Mouse (Mus musculus) thymus, adult 2 months (tissue): ENCODE data around the gene Slx1b. TPM values are rescaled to one million over a fixed set of nuclear protein-coding genes. Genes with fewer than 3 reads are reported as not detected.

Source experiments
- DNase-seq: peaks from one replicate; pipeline ENCODE4 v3.0.0; 2021
- H3K27ac ChIP-seq: fragments of 200-500 bp; 2 replicates; pipeline ENCODE4 v1.5.1; 2012; ENCODE audit warnings: low read length, control low read depth; ENCODE audit not compliant: control insufficient read depth, insufficient read depth
- H3K27me3 ChIP-seq: fragments of 200-500 bp; 2 replicates; pipeline ENCODE4 v1.6.1; 2012; ENCODE audit warnings: mild to moderate bottlenecking, low read length, moderate library complexity, mixed read lengths; ENCODE audit not compliant: control insufficient read depth, insufficient read depth
- H3K36me3 ChIP-seq: fragments of 200-500 bp; 2 replicates; pipeline ENCODE4 v1.6.1; 2012; ENCODE audit warnings: mild to moderate bottlenecking, low read length, moderate library complexity; ENCODE audit not compliant: control insufficient read depth, insufficient read depth
- H3K4me1 ChIP-seq: fragments of 200-500 bp; replicated peaks from 2 replicates; pipeline ENCODE4 v1.6.1; 2012; ENCODE audit warnings: low read length; ENCODE audit not compliant: control insufficient read depth, insufficient read depth
- H3K4me3 ChIP-seq: fragments of 200-500 bp; 2 replicates; pipeline ENCODE4 v1.5.1; 2012; ENCODE audit warnings: mild to moderate bottlenecking, low read length, control low read depth, moderate library complexity; ENCODE audit not compliant: control insufficient read depth, insufficient read depth
- CTCF ChIP-seq: fragments of 200-500 bp; IDR thresholded peaks from 2 replicates; pipeline ENCODE4 v1.5.1; 2012; ENCODE audit warnings: mild to moderate bottlenecking, control low read depth, low read length, moderate library complexity, borderline replicate concordance; ENCODE audit not compliant: control insufficient read depth, poor library complexity, insufficient read depth; ENCODE audit errors: extremely low read depth
- POLR2A ChIP-seq: fragments of 200-500 bp; IDR thresholded peaks from 2 replicates; pipeline ENCODE4 v1.6.1; 2012; ENCODE audit warnings: mild to moderate bottlenecking, low read length, control low read depth, moderate library complexity; ENCODE audit not compliant: control insufficient read depth, poor library complexity, insufficient read depth; ENCODE audit errors: extremely low read depth
- WGBS: fragments of 180-500 bp; shearing (Covaris S2); methylation state at CpG from one replicate; pipeline ENCODE4 v1.1.7; 2018; 5-methylcytosine and 5-hydroxymethylcytosine counted together
- polyA plus RNA-seq: library from polyadenylated mRNA; depleted of rRNA; stranded (reverse); fragments of >200 nt; gene quantifications from 2 replicates; pipeline ENCODE4 v1.2.3, GENCODE M21; 2012

Gene Slx1b
- polyA plus RNA-seq, 1 experiment, result 34.6 TPM

GRCm38 (mm10) chr7:126700063-126701015 is 4.8 kb upstream of the Slx1b start:
- TF ChIP-seq CTCF (no peak), POLR2A (no peak)
- peak overlapping the region; percentile 4; the same call in 1 of the 2 replicates for H3K27ac ChIP-seq

GRCm38 (mm10) chr7:126697838-126698237 is 2.3 kb upstream of the Slx1b start:
- Histone ChIP-seq H3K4me3 (no peak overlapping the region), H3K36me3 (peaks cover 36% of the 10 kb centered on the region), H3K4me1 (peaks cover 36% of the 10 kb centered on the region), H3K27ac (no peak overlapping the region), H3K27me3 (no peaks in the 10 kb centered on the region)
- WGBS, result 84% methylated on average over 8 of the region's 8 CpGs
- no peak for DNase-seq
- TF ChIP-seq CTCF (no peak), POLR2A (no peak)

More at GRCm38 (mm10) chr7:126700063-126701015, 4.8 kb upstream of the Slx1b start:
- H3K36me3 ChIP-seq, result peaks cover 39% of the 10 kb centered on the region
- 92% methylated on average over 25 of the region's 25 CpGs for WGBS
- peaks cover 40% of the 10 kb centered on the region for H3K4me1 ChIP-seq
- peak overlapping the region; percentile 88 for H3K4me3 ChIP-seq
- no peaks in the 10 kb centered on the region for H3K27me3 ChIP-seq
- DNase-seq, result no peak

DNA sequence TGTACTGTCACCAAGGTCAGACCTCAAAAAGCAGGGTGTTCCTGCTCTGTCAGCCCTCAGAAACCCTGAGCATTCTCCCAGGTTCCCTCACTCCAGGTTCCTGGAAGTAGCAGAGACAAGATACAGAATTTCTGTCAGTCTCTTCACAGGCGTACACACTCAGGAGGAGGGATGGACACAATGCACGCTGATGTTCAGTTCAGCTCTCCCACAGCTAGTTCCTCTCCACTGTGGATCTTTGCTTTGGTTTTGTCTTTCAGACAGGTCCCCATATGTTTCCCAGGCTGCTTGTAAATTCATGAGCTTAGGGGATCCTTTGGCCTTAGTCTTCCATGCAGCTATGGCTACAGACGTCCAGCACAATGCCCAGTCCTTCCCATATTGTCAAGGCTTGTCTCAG is 1.3 kb upstream of the Slx1b start:
- no peak for TF ChIP-seq POLR2A
- WGBS, result 68% methylated on average over 3 of the region's 3 CpGs
- Histone ChIP-seq H3K27ac (no peak overlapping the region), H3K4me1 (peaks cover 33% of the 10 kb centered on the region), H3K27me3 (no peaks in the 10 kb centered on the region), H3K4me3 (no peak overlapping the region), H3K36me3 (peaks cover 30% of the 10 kb centered on the region)
- no peak for DNase-seq

DNA sequence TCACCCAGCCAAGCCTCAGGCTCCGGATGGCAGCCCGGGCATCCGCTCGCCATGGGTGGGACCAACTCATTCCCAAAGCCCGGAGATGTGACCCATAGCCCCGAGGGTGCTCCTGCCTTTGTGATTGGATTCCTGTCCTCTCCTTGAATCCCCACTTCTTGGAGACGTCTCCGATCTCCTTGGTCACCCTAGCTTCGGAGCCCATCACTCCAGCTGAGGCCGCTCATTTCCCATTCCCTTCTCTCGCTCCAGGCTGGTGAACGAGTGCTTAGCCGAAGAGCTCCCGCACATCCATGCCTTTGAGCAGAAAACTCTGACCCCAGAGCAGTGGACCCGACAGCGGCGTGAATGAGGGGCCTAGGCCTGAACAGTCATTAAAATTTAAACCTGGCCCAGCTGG is 719 bp upstream of the Slx1b start:
- H3K27me3 ChIP-seq, result no peaks in the 10 kb centered on the region
- peak; percentile 16 for DNase-seq
- TF ChIP-seq CTCF (no peak), POLR2A (no peak)
- peak overlapping the region; percentile 93 for H3K4me3 ChIP-seq
- WGBS, result 9% methylated on average over 17 of the region's 17 CpGs
- peaks cover 31% of the 10 kb centered on the region for H3K4me1 ChIP-seq
- peaks cover 26% of the 10 kb centered on the region for H3K36me3 ChIP-seq
- peak overlapping the region; percentile 10; the same call in 1 of the 2 replicates for H3K27ac ChIP-seq

GRCm38 (mm10) chr7:126695210-126695611 is 373 bp downstream of the Slx1b start, which contains the start of gene Bola2:
Gene Bola2, plus strand, starts transcription at chr7:126695401.
- H3K36me3 ChIP-seq, result peaks cover 15% of the 10 kb centered on the region
- TF ChIP-seq POLR2A (no peak), CTCF (no peak)
- H3K27me3 ChIP-seq, result no peaks in the 10 kb centered on the region
- H3K4me1 ChIP-seq, result peaks cover 22% of the 10 kb centered on the region
- WGBS, result under 1% methylated on average over 31 of the region's 31 CpGs
- DNase-seq, result peak; percentile 76
- peak within 1 kb of the TSS; percentile 93 for H3K4me3 ChIP-seq
- H3K27ac ChIP-seq, result peak within 1 kb of the TSS; percentile 81

DNA sequence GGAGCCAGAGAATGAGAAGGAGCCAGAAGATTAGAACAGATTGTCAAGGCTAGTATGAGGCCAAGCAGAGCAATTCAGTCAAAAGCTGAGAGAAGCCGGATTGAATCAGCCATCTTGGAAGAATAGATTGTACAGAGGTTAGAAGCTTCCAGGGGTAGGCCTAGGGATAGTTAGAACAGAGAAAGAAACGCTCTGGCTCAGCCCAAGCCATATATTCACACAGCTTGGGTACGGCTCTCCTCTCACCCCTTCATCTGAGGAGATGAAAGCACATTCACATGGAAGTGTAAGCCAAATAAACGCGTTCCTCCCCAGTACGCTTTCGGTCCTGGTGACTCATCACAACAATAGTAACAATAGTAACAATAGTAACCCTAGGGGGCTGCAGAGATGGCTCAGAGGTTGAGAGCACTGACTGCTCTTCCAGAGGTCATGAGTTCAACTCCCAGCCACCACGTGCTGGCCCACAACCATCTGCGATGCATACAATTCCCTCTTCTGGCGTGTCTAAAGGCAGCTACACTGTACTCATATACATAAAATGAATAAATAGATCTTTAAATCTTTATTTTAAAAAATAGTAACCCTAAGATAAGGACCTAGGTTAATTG is 1.0 kb downstream of the Slx1b start:
- H3K27me3 ChIP-seq, result no peaks in the 10 kb centered on the region
- H3K36me3 ChIP-seq, result peaks cover 9% of the 10 kb centered on the region
- TF ChIP-seq CTCF, result no peak
- no peak for TF ChIP-seq POLR2A
- no peak overlapping the region for H3K4me3 ChIP-seq
- H3K4me1 ChIP-seq, result peaks cover 17% of the 10 kb centered on the region
- 85% methylated on average over 10 of the region's 10 CpGs for WGBS
- H3K27ac ChIP-seq, result no peak overlapping the region
- DNase-seq, result no peak
